Mouse (Mus musculus) heart, embryonic 14.5 days (tissue): ENCODE measurements around the gene Gm49368. TPM values are rescaled to one million over a fixed set of nuclear protein-coding genes. Genes with fewer than 3 reads are reported as not detected.

Source experiments
- ATAC-seq: fragments of 200-750 bp; cut with Nextera tagmentation; 2 replicates; pipeline ENCODE4 v1.8.0; 2017; ENCODE audit warnings: low read depth, moderate TSS enrichment; ENCODE audit not compliant: insufficient number of reproducible peaks, insufficient read depth, low FRiP score
- H3K27ac ChIP-seq, 2 experiments: fragments of 200-500 bp in 1 of 2; fragments of 300-500 bp in 1 of 2; sonication (generic) in 1 of 2; replicated peaks in 1 of 2; 2 replicates each; pipeline ENCODE4 v1.5.1; 2012 to 2014; ENCODE audit warnings: low read depth in 2 of 2, low read length in 2 of 2, control low read depth in 1 of 2, mild to moderate bottlenecking in 1 of 2, mixed read lengths in 1 of 2; ENCODE audit not compliant: control insufficient read depth in 1 of 2, insufficient read depth in 1 of 2
- H3K27me3 ChIP-seq: fragments of 300-500 bp; sonication (generic); 2 replicates; pipeline ENCODE4 v1.6.1; 2014; ENCODE audit warnings: mild to moderate bottlenecking, low read length, control low read depth; ENCODE audit not compliant: control insufficient read depth, insufficient read depth
- H3K36me3 ChIP-seq: fragments of 300-500 bp; sonication (generic); 2 replicates; pipeline ENCODE4 v1.6.1; 2014; ENCODE audit warnings: mild to moderate bottlenecking, control low read depth, low read length, mixed read lengths; ENCODE audit not compliant: control insufficient read depth, insufficient read depth
- H3K4me1 ChIP-seq, 2 experiments: fragments of 200-500 bp in 1 of 2; fragments of 300-500 bp in 1 of 2; sonication (generic) in 1 of 2; 2 replicates each; pipeline ENCODE4 v1.6.1; 2012 to 2014; ENCODE audit warnings: low read length in 2 of 2, control low read depth in 1 of 2, mixed read lengths in 1 of 2; ENCODE audit not compliant: control insufficient read depth in 2 of 2, insufficient read depth in 2 of 2
- H3K4me2 ChIP-seq: fragments of 300-500 bp; sonication (generic); 2 replicates; pipeline ENCODE4 v1.6.1; 2014; ENCODE audit warnings: mild to moderate bottlenecking, low read length
- H3K4me3 ChIP-seq, 2 experiments: fragments of 200-500 bp in 1 of 2; fragments of 300-500 bp in 1 of 2; sonication (generic) in 1 of 2; 2 replicates each; pipeline ENCODE4 v1.5.1; 2012 to 2014; ENCODE audit warnings: low read length in 2 of 2, mild to moderate bottlenecking in 2 of 2, control low read depth in 1 of 2, low read depth in 1 of 2, moderate library complexity in 1 of 2; ENCODE audit not compliant: control insufficient read depth in 1 of 2, insufficient read depth in 1 of 2
- H3K9ac ChIP-seq: fragments of 300-500 bp; sonication (generic); 2 replicates; pipeline ENCODE4 v1.6.1; 2014; ENCODE audit warnings: mild to moderate bottlenecking, low read length
- H3K9me3 ChIP-seq: fragments of 300-500 bp; sonication (generic); 2 replicates; pipeline ENCODE4 v1.6.1; 2016; ENCODE audit warnings: low read length, control low read depth; ENCODE audit not compliant: control insufficient read depth
- WGBS: fragments of 180-500 bp; shearing (Covaris S2); extraction: QIAGEN DNeasy Blood & Tissue Kit; methylation state at CpG from one replicate; pipeline ENCODE4 v1.1.7; 2014; 5-methylcytosine and 5-hydroxymethylcytosine counted together
- polyA plus RNA-seq: library from polyadenylated mRNA; unstranded; fragments of >200 nt; fragmentation: Nextera tagmentation; extraction: Ambion mirVana; gene quantifications from 2 replicates; pipeline ENCODE4 v1.2.1, GENCODE M21; 2014

The Gm49368 gene
- polyA plus RNA-seq, 1 experiment from 2014 or later = not detected

DNA sequence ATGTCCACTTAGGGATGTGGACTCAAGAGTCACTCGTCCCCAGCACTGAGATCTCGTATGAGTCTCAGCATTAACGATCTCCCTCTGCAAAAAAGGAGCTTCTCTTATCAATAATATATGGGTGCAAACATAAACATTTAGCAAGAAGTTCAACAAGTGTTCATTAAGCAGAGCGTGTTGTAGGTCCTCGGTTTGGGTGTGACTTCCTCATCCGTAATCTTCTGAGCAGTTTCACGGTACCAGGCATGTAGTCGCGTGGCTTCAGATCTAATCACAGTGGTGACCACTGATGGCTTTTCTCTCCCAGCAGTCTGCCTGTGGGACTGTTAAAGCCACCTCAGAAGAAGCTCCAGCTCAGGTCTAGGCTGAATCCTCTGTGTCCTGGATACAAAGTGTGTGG is 38.1 kb upstream of the Gm49368 start:
- Histone ChIP-seq H3K9ac (no peak overlapping the region), H3K4me2 (no peak overlapping the region), H3K4me3 (no peak overlapping the region), H3K27ac (no peak overlapping the region), H3K36me3 (no peaks in the 10 kb centered on the region), H3K9me3 (no peaks in the 10 kb centered on the region), H3K4me1 (no peaks in the 10 kb centered on the region), H3K27me3 (no peaks in the 10 kb centered on the region)
- no peak for ATAC-seq
- WGBS = 85% methylated on average over 9 of the region's 9 CpGs

DNA sequence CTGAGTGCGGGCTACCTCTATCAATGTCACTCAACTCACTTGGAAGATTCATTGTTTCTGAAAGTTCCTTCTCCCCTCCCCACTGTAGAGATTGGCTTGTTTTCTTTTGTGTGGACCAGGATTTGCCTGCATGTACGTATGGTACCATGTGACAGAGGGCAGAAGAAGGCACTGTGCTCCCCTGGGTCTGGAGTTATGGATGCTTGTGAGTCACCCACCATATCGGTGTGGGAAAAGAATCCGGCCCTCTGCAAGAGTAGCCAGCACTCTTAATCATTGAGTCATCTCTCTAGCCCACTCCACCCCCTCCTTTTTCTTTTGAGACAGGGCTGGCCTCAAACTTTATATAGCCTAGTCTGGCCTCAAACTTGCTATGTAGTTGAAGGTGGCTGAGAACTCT is 37.6 kb upstream of the Gm49368 start:
- no peak overlapping the region for H3K9ac ChIP-seq
- H3K4me2 ChIP-seq = no peak overlapping the region
- H3K27me3 ChIP-seq = no peaks in the 10 kb centered on the region
- ATAC-seq = no peak
- H3K4me1 ChIP-seq = no peaks in the 10 kb centered on the region
- no peaks in the 10 kb centered on the region for H3K9me3 ChIP-seq
- H3K27ac ChIP-seq = no peak overlapping the region
- 58% methylated on average over 4 of the region's 4 CpGs for WGBS
- H3K36me3 ChIP-seq = no peaks in the 10 kb centered on the region
- H3K4me3 ChIP-seq = no peak overlapping the region

DNA sequence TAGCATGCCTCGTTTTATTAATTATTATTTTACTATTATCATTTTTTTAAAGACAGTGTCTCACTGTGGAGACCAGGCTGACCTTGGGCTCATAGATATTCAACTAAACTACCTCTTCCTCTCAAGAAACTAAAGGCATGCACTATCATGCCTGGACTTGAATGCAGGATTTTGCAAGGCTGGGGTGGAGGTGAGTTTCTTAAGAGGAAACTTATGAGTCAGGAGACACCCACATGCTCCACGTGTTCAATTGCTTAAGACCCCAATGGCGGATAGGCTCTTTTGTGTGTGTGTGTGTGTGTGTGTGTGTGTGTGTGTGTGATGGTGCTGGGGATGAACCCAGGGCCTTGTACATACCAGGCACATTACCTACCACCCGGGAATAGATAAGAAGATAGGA is 37.1 kb upstream of the Gm49368 start:
- WGBS = 60% methylated on average over 4 of the region's 4 CpGs
- H3K9me3 ChIP-seq = no peaks in the 10 kb centered on the region

DNA sequence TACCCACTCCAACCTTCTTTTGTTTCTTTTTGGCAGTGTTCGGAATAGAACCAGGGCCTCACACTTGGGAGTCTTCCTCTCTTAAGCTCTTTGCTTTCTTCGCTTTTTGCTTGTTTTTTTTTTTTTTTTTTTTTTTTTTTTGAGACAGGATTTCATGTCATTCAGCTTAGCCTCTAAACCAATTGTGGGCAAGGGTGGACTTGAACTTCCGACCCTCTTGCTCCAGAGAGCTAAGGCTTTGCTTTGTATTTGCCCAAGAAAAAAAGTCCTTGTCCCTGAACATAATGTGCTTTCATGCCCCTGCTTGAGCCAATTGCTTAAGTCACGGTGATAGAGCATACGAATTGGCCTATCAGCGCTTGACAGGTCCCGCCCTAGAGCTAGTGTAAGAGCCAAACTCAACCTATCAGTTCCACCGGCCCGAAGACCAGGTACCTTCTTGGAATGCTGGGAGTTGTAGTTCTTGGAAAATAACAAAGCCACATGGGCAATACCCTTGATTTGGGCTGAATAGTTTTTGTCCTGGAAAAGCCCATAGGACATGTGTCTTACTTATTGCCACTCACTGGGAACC is 31.0 kb upstream of the Gm49368 start:
- no peak overlapping the region for H3K4me3 ChIP-seq
- ATAC-seq = no peak
- WGBS = 43% methylated on average over 9 of the region's 9 CpGs
- no peaks in the 10 kb centered on the region for H3K9me3 ChIP-seq
- H3K4me1 ChIP-seq = peaks cover 0 to 2% of the 10 kb centered on the region in 2 experiments; a peak in 1 of 4 replicates
- no peak overlapping the region for H3K27ac ChIP-seq
- no peak overlapping the region for H3K4me2 ChIP-seq
- no peak overlapping the region for H3K9ac ChIP-seq
- H3K27me3 ChIP-seq = no peaks in the 10 kb centered on the region
- H3K36me3 ChIP-seq = no peaks in the 10 kb centered on the region

More for the DNA sequence above, 37.1 kb upstream of the Gm49368 start:
- Histone ChIP-seq H3K27me3 (no peaks in the 10 kb centered on the region), H3K4me1 (no peaks in the 10 kb centered on the region), H3K9ac (no peak overlapping the region), H3K4me3 (no peak overlapping the region), H3K27ac (no peak overlapping the region), H3K4me2 (no peak overlapping the region), H3K36me3 (no peaks in the 10 kb centered on the region)
- no peak for ATAC-seq

DNA sequence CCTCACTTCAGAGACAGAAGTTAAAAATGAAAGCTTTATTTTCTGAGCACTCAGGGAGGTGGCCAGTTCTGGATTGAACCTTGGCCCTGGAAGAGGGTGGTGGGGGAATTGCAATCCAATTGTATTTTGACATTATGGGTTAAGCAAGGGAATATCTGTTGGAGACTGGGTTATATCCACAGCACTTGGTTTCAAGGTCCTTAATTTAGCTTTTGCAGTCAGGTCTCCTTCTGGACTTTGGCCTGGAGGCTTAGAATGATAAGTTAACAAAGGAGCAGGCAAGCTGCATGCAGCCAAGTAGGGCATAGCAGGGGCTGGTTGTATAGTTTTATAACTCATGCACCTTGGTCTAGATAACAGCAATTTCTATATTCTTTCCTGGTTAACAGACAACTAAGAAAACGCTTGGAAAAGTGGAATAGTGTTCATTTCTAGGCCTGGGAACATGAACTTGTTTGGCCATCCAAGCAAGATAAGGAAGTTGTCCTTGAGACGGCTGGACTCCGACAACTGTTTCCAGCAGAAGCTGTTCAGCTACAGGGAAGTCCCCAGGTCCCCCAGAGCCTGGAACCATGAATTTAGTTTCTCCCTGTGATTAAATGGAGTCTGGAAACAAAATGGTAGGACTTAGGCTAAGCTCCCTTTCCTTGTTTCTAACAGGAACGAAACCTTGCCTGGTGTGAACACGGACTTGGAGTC is 30.0 kb upstream of the Gm49368 start:
- peaks cover 0 to 2% of the 10 kb centered on the region in 2 experiments; a peak in 1 of 4 replicates for H3K4me1 ChIP-seq
- no peaks in the 10 kb centered on the region for H3K9me3 ChIP-seq
- no peak overlapping the region for H3K4me2 ChIP-seq
- H3K36me3 ChIP-seq = no peaks in the 10 kb centered on the region
- H3K27ac ChIP-seq = no peak overlapping the region
- H3K27me3 ChIP-seq = no peaks in the 10 kb centered on the region
- ATAC-seq = no peak
- 65% methylated on average over 5 of the region's 5 CpGs for WGBS
- H3K9ac ChIP-seq = no peak overlapping the region
- H3K4me3 ChIP-seq = no peak overlapping the region

DNA sequence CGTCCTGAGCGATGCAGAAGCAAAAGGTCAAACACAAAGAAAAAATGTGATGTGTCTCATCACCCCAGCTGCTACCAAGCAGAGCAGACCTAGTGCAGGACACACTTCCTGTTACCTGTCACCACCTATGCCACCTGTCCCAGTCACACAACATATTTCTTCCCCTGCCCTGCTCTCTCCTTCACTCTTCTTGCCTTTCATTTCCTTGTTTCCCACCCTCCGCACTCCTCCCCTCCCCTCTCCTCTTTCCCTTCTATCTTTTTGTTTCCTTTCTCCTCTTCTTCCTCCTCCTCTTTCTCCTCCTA is 29.5 kb upstream of the Gm49368 start:
- Histone ChIP-seq H3K27ac (no peak overlapping the region), H3K36me3 (no peaks in the 10 kb centered on the region), H3K4me3 (no peak overlapping the region), H3K4me2 (no peak overlapping the region), H3K27me3 (no peaks in the 10 kb centered on the region), H3K9ac (no peak overlapping the region), H3K4me1 (peaks cover 0 to 2% of the 10 kb centered on the region in 2 experiments; a peak in 1 of 4 replicates), H3K9me3 (no peaks in the 10 kb centered on the region)
- WGBS = 83% methylated on average over 3 of the region's 3 CpGs
- ATAC-seq = no peak

DNA sequence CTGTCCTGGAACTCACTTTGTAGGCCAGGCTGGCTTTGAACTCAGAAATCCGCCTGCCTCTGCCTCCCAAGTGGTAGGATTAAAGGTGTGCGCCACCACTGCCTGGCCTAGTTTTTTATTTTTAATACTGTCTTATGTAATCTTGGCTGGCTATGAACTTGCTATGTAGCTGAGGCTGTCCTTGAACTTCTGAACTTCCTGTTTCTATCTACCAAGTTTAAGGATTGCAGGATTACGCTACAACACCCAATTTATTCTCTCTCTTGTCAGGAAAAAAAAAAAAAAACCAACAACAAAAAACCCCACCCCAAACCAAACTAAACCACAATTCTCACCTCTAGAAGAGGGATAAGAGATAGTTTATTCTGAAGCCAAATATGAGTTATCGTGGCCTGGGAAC is 28.9 kb upstream of the Gm49368 start:
- ATAC-seq = no peak
- Histone ChIP-seq H3K36me3 (no peaks in the 10 kb centered on the region), H3K4me2 (no peak overlapping the region), H3K4me3 (no peak overlapping the region), H3K9me3 (no peaks in the 10 kb centered on the region), H3K27ac (no peak overlapping the region), H3K4me1 (peaks cover 0 to 2% of the 10 kb centered on the region in 2 experiments; a peak in 1 of 4 replicates), H3K9ac (no peak overlapping the region), H3K27me3 (no peaks in the 10 kb centered on the region)
- 86% methylated on average over 4 of the region's 4 CpGs for WGBS
